Mouse (Mus musculus): ENCODE measurements around the gene Ubqln4.

DNA sequence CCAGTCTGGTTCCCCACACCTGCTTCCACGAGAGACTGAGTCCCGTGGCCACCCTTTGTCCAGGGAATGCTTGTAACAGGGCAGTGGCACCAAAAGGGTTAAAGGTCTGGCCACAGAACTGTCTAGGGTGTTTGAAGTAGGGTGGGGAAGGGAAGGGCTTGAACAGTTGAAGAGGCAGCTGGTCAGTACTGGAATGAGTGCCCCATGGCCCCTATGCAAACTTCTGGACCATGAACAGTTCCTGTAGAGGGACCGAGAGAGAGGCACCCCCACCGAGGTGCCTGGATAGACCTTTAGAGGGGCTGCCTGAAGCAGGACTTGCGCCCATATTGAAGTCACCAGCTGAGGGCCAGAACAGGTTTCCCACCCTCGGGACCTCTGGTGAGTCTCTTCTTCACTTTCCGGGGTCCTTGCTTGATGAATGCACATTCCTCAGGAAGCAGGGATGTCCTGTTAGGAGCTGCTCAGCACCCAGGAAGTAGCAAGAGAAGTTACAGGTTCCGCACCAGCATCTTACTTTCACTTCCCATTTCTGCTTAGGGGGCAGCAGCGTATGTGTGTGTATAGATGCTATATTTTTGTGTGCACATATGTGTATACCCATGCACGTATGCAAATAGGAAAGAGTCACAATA, 39.5 kb downstream of the Ubqln4 start:
- TF ChIP-seq ZNF384 (IDR thresholded peaks at IDR 0.05; ENCODE audit: low read depth, low read length) = no peak
- TF ChIP-seq CHD2 (IDR thresholded peaks at IDR 0.05; ENCODE audit: low read depth, low read length) = no peak
- TF ChIP-seq ZC3H11A (IDR thresholded peaks at IDR 0.05; ENCODE audit: borderline replicate concordance, low read depth, low read length) = no peak
- TF ChIP-seq MAFK (IDR thresholded peaks at IDR 0.05; ENCODE audit: insufficient read depth, low read depth, low read length) = no peak
- TF ChIP-seq HCFC1 (IDR thresholded peaks at IDR 0.05; ENCODE audit: borderline replicate concordance, insufficient read depth, low read length) = no peak
